Mouse (Mus musculus) adrenal gland, postnatal 0 days (tissue): ENCODE results near the gene Sap30bp. TPM values are rescaled to one million over a fixed set of nuclear protein-coding genes. Genes with fewer than 3 reads are reported as not detected.

ENCODE experiments used
- polyA plus RNA-seq: library from polyadenylated mRNA; unstranded; fragments of >200 nt; fragmentation: Nextera tagmentation; extraction: Ambion mirVana; gene quantifications from 2 replicates; pipeline ENCODE4 v1.2.1, GENCODE M21; 2015

The Sap30bp gene
- polyA plus RNA-seq: 41.6 and 42.6 TPM in 2 replicates

GRCm38 (mm10) chr11:115933108-115933746 is at the start of gene Sap30bp, which contains the start of gene Recql5:
Gene Sap30bp (plus strand): TSS chr11:115933282.
Gene Recql5 (minus strand): TSS chr11:115933477.

GRCm38 (mm10) chr11:115899486-115900266 is 33.4 kb upstream of the Sap30bp start, which contains the start of gene Smim5:
Gene Smim5 (plus strand): TSS chr11:115899966.

GRCm38 (mm10) chr11:115911632-115912376 is 21.3 kb upstream of the Sap30bp start, which contains the start of gene Smim6:
Gene Smim6 (plus strand): TSS chr11:115912017.

GRCm38 (mm10) chr11:115974309-115975082 is 41.4 kb downstream of the Sap30bp start, which contains the start of gene Itgb4:
Gene Itgb4 (plus strand): TSS chr11:115974709.

GRCm38 (mm10) chr11:116012262-116012947 is 79.3 kb downstream of the Sap30bp start, which contains the start of gene Galk1:
Gene Galk1 (minus strand): TSS chr11:116012719.

Other genes with a start within 250 kb of the Sap30bp start
- 77.1 and 89.8 TPM in 2 replicates for gene Grb2, start 224.7 kb upstream of the Sap30bp start, polyA plus RNA-seq
- 11.3 and 18.4 TPM in 2 replicates for gene Tmem94, start 167.8 kb upstream of the Sap30bp start, polyA plus RNA-seq
- gene Caskin2, start 119.6 kb upstream of the Sap30bp start, polyA plus RNA-seq: 10.1 and 12.8 TPM in 2 replicates
- gene Tsen54, start 118.6 kb upstream of the Sap30bp start, polyA plus RNA-seq: 15.9 and 20.0 TPM in 2 replicates
- gene Llgl2, start 109.2 kb upstream of the Sap30bp start, polyA plus RNA-seq: 4.5 and 6.5 TPM in 2 replicates
- gene Myo15b, start 74.9 kb upstream of the Sap30bp start, polyA plus RNA-seq: 0.32 and 1.4 TPM in 2 replicates
- 6.9 and 8.5 TPM in 2 replicates for gene Smim5, start 33.3 kb upstream of the Sap30bp start, polyA plus RNA-seq
- gene Smim6, start 21.3 kb upstream of the Sap30bp start, polyA plus RNA-seq: 1.3 and 1.4 TPM in 2 replicates
- gene Recql5, start 195 bp downstream of the Sap30bp start, polyA plus RNA-seq: 6.3 and 12.8 TPM in 2 replicates
- 2.2 and 3.0 TPM in 2 replicates for gene Itgb4, start 41.4 kb downstream of the Sap30bp start, polyA plus RNA-seq
- 111 and 122 TPM in 2 replicates for gene Galk1, start 79.4 kb downstream of the Sap30bp start, polyA plus RNA-seq
- gene H3f3b, start 94.7 kb downstream of the Sap30bp start, polyA plus RNA-seq: 1,269 and 1,294 TPM in 2 replicates
- 13.7 and 18.1 TPM in 2 replicates for gene Unk, start 97.0 kb downstream of the Sap30bp start, polyA plus RNA-seq
- 2.0 TPM in 2 replicates for gene Unc13d, start 144.7 kb downstream of the Sap30bp start, polyA plus RNA-seq
- gene Wbp2, start 153.7 kb downstream of the Sap30bp start, polyA plus RNA-seq: 123 and 155 TPM in 2 replicates
- 23.7 and 29.6 TPM in 2 replicates for gene Trim47, start 193.9 kb downstream of the Sap30bp start, polyA plus RNA-seq
- 3.2 and 3.5 TPM in 2 replicates for gene Trim65, start 197.8 kb downstream of the Sap30bp start, polyA plus RNA-seq
- 52.3 and 86.2 TPM in 2 replicates for gene Mrpl38, start 205.6 kb downstream of the Sap30bp start, polyA plus RNA-seq
- 12.9 and 18.1 TPM in 2 replicates for gene Fbf1, start 234.9 kb downstream of the Sap30bp start, polyA plus RNA-seq